Comparison of ENCODE assay signal across 9 mouse cellular contexts in genomic region chr1:167340910-167341528, GRCm38 (mm10). TPM values are rescaled to one million over a fixed set of nuclear protein-coding genes. Genes with fewer than 3 reads are reported as not detected.
DNase-seq lines count a peak whose midpoint lies in the region; ATAC-seq lines count a peak whose summit lies in the region.
"Had no signal": no experiment of that assay in that cellular context is flagged by ENCODE, and none has a peak within 500 bp of the region (broad histone marks: within the 10 kb centered on the region; RNA-seq: fewer than 3 reads in every experiment).

No protein-coding gene starts in this region.

- H3K4me2 ChIP-seq in kidney, embryonic 16.5 days (replicated peaks; ENCODE audit: low read depth, low read length): peak overlapping the region; percentile 73
- H3K4me2 ChIP-seq in hindbrain, embryonic 13.5 days: no peak overlapping the region; the same call in 1 of the 2 replicates

- DNase-seq in kidney, adult 11 months: no peak
- peak; percentile 46 for DNase-seq in c-Kit-negative CD71-positive TER-119-positive erythroid progenitor cells, embryonic 14.5 days (ENCODE audit: low read depth, low spot score)
- DNase-seq in adrenal gland, adult 18-20 months (ENCODE audit: low spot score in 2 of 2): no peak
- no peak for DNase-seq in ovary, postnatal 10 days (ENCODE audit: low spot score)
- DNase-seq: gastrocnemius, postnatal 10 days; kidney, postnatal 10 days had no signal

- H3K9ac ChIP-seq in kidney, embryonic 16.5 days (replicated peaks; ENCODE audit: low read length): no peak overlapping the region
- H3K9ac ChIP-seq in hindbrain, embryonic 13.5 days: no peak overlapping the region

- no peaks in the 10 kb centered on the region for H3K9me3 ChIP-seq in kidney, embryonic 16.5 days (ENCODE audit: low read length)
- no peaks in the 10 kb centered on the region for H3K9me3 ChIP-seq in hindbrain, embryonic 13.5 days

- no peaks in the 10 kb centered on the region for H3K4me1 ChIP-seq in kidney, embryonic 16.5 days (ENCODE audit: insufficient read depth, low read length)
- H3K4me1 ChIP-seq in hindbrain, embryonic 13.5 days (replicated peaks): peaks cover 3% of the 10 kb centered on the region; the same call in 1 of the 2 replicates

- no peaks in the 10 kb centered on the region for H3K36me3 ChIP-seq in kidney, embryonic 16.5 days (ENCODE audit: insufficient read depth, low read length)
- no peaks in the 10 kb centered on the region for H3K36me3 ChIP-seq in hindbrain, embryonic 13.5 days

- ATAC-seq in kidney, embryonic 16.5 days (ENCODE audit: low FRiP score, low TSS enrichment): 0 out of 2 replicates have a peak, but pooled peaks have one; percentile 16
- peak; percentile 22; the same call in 1 of the 2 replicates for ATAC-seq in hindbrain, embryonic 13.5 days (ENCODE audit: low FRiP score)
- peak; percentile 48; the same call in 1 of the 2 replicates for ATAC-seq in megakaryocyte-erythroid progenitor cell, adult 5-6 weeks (replicated peaks; ENCODE audit: low FRiP score, low TSS enrichment, poor library complexity, severe bottlenecking)

- WGBS in kidney, embryonic 16.5 days: 87% methylated on average over 3 of the region's 3 CpGs
- 92% methylated on average over 3 of the region's 3 CpGs for WGBS in hindbrain, embryonic 13.5 days

- H3K27me3 ChIP-seq in kidney, embryonic 16.5 days (ENCODE audit: insufficient read depth, low read length): peaks cover 3% of the 10 kb centered on the region; the same call in 1 of the 2 replicates
- peaks cover 10% of the 10 kb centered on the region for H3K27me3 ChIP-seq in hindbrain, embryonic 13.5 days

- H3K4me3 ChIP-seq in kidney, embryonic 16.5 days (ENCODE audit: low read length): no peak overlapping the region
- H3K4me3 ChIP-seq in hindbrain, embryonic 13.5 days: no peak overlapping the region

- no peak overlapping the region for H3K27ac ChIP-seq in kidney, embryonic 16.5 days (ENCODE audit: low read length)
- H3K27ac ChIP-seq in hindbrain, embryonic 13.5 days: no peak overlapping the region

RNA-seq across cellular contexts. Expression of gene Aldh9a1, which starts 8.8 kb away (rescaled TPM):
- 62.6 and 63.4 TPM in 2 replicates for polyA plus RNA-seq in kidney, embryonic 16.5 days (2015; fragmentation: Nextera tagmentation; extraction: Ambion mirVana)
- 31.1 and 33.0 TPM in 2 replicates for polyA plus RNA-seq in hindbrain, embryonic 13.5 days (2015; fragmentation: Nextera tagmentation; extraction: Ambion mirVana)
- 43.2 and 49.4 TPM in 2 replicates for total RNA-seq in megakaryocyte-erythroid progenitor cell, adult 5-6 weeks (2014; fragmentation: Nextera tagmentation)
- 29.1 and 42.8 TPM in 2 replicates for total RNA-seq in megakaryocyte-erythroid progenitor cell, adult 5-6 weeks (2017)
- total RNA-seq in adrenal gland, adult 18-20 months (2021): 10 to 100 TPM; 70.5 to 94.4 TPM

RNA-seq across cellular contexts. Expression of gene Tmco1, which starts 32.8 kb away (rescaled TPM):
- 117 and 125 TPM in 2 replicates for polyA plus RNA-seq in kidney, embryonic 16.5 days (2015; fragmentation: Nextera tagmentation; extraction: Ambion mirVana)
- 72.5 and 73.5 TPM in 2 replicates for polyA plus RNA-seq in hindbrain, embryonic 13.5 days (2015; fragmentation: Nextera tagmentation; extraction: Ambion mirVana)
- total RNA-seq in megakaryocyte-erythroid progenitor cell, adult 5-6 weeks (2014; fragmentation: Nextera tagmentation): 89.8 and 97.2 TPM in 2 replicates
- 150 and 178 TPM in 2 replicates for total RNA-seq in megakaryocyte-erythroid progenitor cell, adult 5-6 weeks (2017)
- total RNA-seq in adrenal gland, adult 18-20 months (2021): 100 to 1,000 TPM; 132 to 149 TPM

RNA-seq across cellular contexts. Expression of gene Mgst3, which starts 52.6 kb away (rescaled TPM):
- 58.0 and 58.2 TPM in 2 replicates for polyA plus RNA-seq in kidney, embryonic 16.5 days (2015; fragmentation: Nextera tagmentation; extraction: Ambion mirVana)
- polyA plus RNA-seq in hindbrain, embryonic 13.5 days (2015; fragmentation: Nextera tagmentation; extraction: Ambion mirVana): 105 and 108 TPM in 2 replicates
- total RNA-seq in megakaryocyte-erythroid progenitor cell, adult 5-6 weeks (2014; fragmentation: Nextera tagmentation): 36.8 and 53.5 TPM in 2 replicates
- 17.8 and 43.6 TPM in 2 replicates for total RNA-seq in megakaryocyte-erythroid progenitor cell, adult 5-6 weeks (2017)
- 10 to 100 TPM; 71.3 to 93.4 TPM for total RNA-seq in adrenal gland, adult 18-20 months (2021)

RNA-seq across cellular contexts. Expression of gene Uck2, which starts 55.9 kb away (rescaled TPM):
- polyA plus RNA-seq in kidney, embryonic 16.5 days (2015; fragmentation: Nextera tagmentation; extraction: Ambion mirVana): 67.7 and 72.3 TPM in 2 replicates
- 58.4 and 63.4 TPM in 2 replicates for polyA plus RNA-seq in hindbrain, embryonic 13.5 days (2015; fragmentation: Nextera tagmentation; extraction: Ambion mirVana)
- 187 and 249 TPM in 2 replicates for total RNA-seq in megakaryocyte-erythroid progenitor cell, adult 5-6 weeks (2014; fragmentation: Nextera tagmentation)
- 228 and 238 TPM in 2 replicates for total RNA-seq in megakaryocyte-erythroid progenitor cell, adult 5-6 weeks (2017)
- 10 to 100 TPM; 57.8 to 76.8 TPM for total RNA-seq in adrenal gland, adult 18-20 months (2021)
